Mouse (Mus musculus): Measurements from ENCODE around the gene Grb7. TPM values are rescaled to one million over a fixed set of nuclear protein-coding genes. Genes with fewer than 3 reads are reported as not detected.

Gene Grb7
- polyA plus RNA-seq, 1 experiment from 2014 or later = 5.1 TPM

GRCm38 (mm10) chr11:98487526-98488040 lies 41.4 kb downstream of the Grb7 start:
- Histone ChIP-seq H3K36me3 (no peaks in the 10 kb centered on the region), H3K27ac (no peak overlapping the region), H3K9me3 (no peaks in the 10 kb centered on the region), H3K4me2 (no peak overlapping the region), H3K27me3 (0 out of 2 replicates have a peak, but pooled peaks cover 5% of the 10 kb centered on the region), H3K4me3 (replicated peaks) (no peak overlapping the region), H3K9ac (replicated peaks) (no peak overlapping the region), H3K4me1 (replicated peaks) (0 out of 2 replicates have a peak, but pooled peaks cover 4% of the 10 kb centered on the region)
- 67% methylated on average over 5 of the region's 5 CpGs for WGBS
- ATAC-seq (ENCODE audit: insufficient number of reproducible peaks, insufficient read depth, low FRiP score, low TSS enrichment, low read depth) = no peak

GRCm38 (mm10) chr11:98488540-98489234 lies 42.5 kb downstream of the Grb7 start:
- Histone ChIP-seq H3K4me2 (no peak overlapping the region), H3K9me3 (no peaks in the 10 kb centered on the region), H3K4me3 (replicated peaks) (no peak overlapping the region), H3K9ac (replicated peaks) (no peak overlapping the region), H3K27ac (no peak overlapping the region), H3K36me3 (no peaks in the 10 kb centered on the region), H3K27me3 (0 out of 2 replicates have a peak, but pooled peaks cover 5% of the 10 kb centered on the region), H3K4me1 (replicated peaks) (peaks cover 13% of the 10 kb centered on the region; the same call in 1 of the 2 replicates)
- ATAC-seq (ENCODE audit: insufficient number of reproducible peaks, insufficient read depth, low FRiP score, low TSS enrichment, low read depth) = no peak
- 65% methylated on average over 20 of the region's 20 CpGs for WGBS

GRCm38 (mm10) chr11:98491571-98491970 lies 45.4 kb downstream of the Grb7 start:
- H3K9me3 ChIP-seq = no peaks in the 10 kb centered on the region
- no peak overlapping the region for H3K27ac ChIP-seq
- ATAC-seq (ENCODE audit: insufficient number of reproducible peaks, insufficient read depth, low FRiP score, low TSS enrichment, low read depth) = no peak
- no peak overlapping the region for H3K9ac ChIP-seq (replicated peaks)
- no peaks in the 10 kb centered on the region for H3K36me3 ChIP-seq
- 90% methylated on average over 7 of the region's 7 CpGs for WGBS
- H3K4me1 ChIP-seq (replicated peaks) = peaks cover 13% of the 10 kb centered on the region; the same call in 1 of the 2 replicates
- no peak overlapping the region for H3K4me2 ChIP-seq
- no peak overlapping the region for H3K4me3 ChIP-seq (replicated peaks)
- peaks cover 5% of the 10 kb centered on the region; the same call in 1 of the 2 replicates for H3K27me3 ChIP-seq

- no peak overlapping the region for H3K4me3 ChIP-seq (replicated peaks)
- H3K27ac ChIP-seq = no peak overlapping the region
- peaks cover 5% of the 10 kb centered on the region; the same call in 1 of the 2 replicates for H3K27me3 ChIP-seq
- ATAC-seq (ENCODE audit: insufficient number of reproducible peaks, insufficient read depth, low FRiP score, low TSS enrichment, low read depth) = no peak
- no peak overlapping the region for H3K4me2 ChIP-seq
- H3K9ac ChIP-seq (replicated peaks) = no peak overlapping the region
- 12% methylated on average over 7 of the region's 7 CpGs for whole genome bisulfite sequencing
- no peaks in the 10 kb centered on the region for H3K36me3 ChIP-seq
- no peaks in the 10 kb centered on the region for H3K9me3 ChIP-seq
- peaks cover 22% of the 10 kb centered on the region for H3K4me1 ChIP-seq (replicated peaks)
Observed at GRCm38 (mm10) chr11:98492959-98493358, 46.8 kb downstream of the Grb7 start.

- Histone ChIP-seq H3K4me3 (replicated peaks) (no peak overlapping the region), H3K9ac (replicated peaks) (no peak overlapping the region), H3K4me1 (replicated peaks) (peaks cover 26% of the 10 kb centered on the region), H3K27me3 (peaks cover 5% of the 10 kb centered on the region; the same call in 1 of the 2 replicates), H3K27ac (no peak overlapping the region), H3K36me3 (no peaks in the 10 kb centered on the region), H3K9me3 (no peaks in the 10 kb centered on the region), H3K4me2 (no peak overlapping the region)
- 70% methylated on average over 9 of the region's 9 CpGs for WGBS
- no peak for ATAC-seq (ENCODE audit: insufficient number of reproducible peaks, insufficient read depth, low FRiP score, low TSS enrichment, low read depth)
Observed at GRCm38 (mm10) chr11:98493394-98493793, 47.2 kb downstream of the Grb7 start.

- H3K36me3 ChIP-seq = no peaks in the 10 kb centered on the region
- no peak overlapping the region for H3K27ac ChIP-seq
- ATAC-seq (ENCODE audit: insufficient number of reproducible peaks, insufficient read depth, low FRiP score, low TSS enrichment, low read depth) = no peak
- H3K4me1 ChIP-seq (replicated peaks) = peaks cover 26% of the 10 kb centered on the region
- no peaks in the 10 kb centered on the region for H3K9me3 ChIP-seq
- WGBS = 89% methylated on average over 5 of the region's 5 CpGs
- H3K9ac ChIP-seq (replicated peaks) = no peak overlapping the region
- H3K27me3 ChIP-seq = peaks cover 13% of the 10 kb centered on the region; the same call in 1 of the 2 replicates
- H3K4me3 ChIP-seq (replicated peaks) = no peak overlapping the region
- no peak overlapping the region for H3K4me2 ChIP-seq
Observed at GRCm38 (mm10) chr11:98495176-98495719, 49.1 kb downstream of the Grb7 start.

GRCm38 (mm10) chr11:98497388-98498288 lies 51.4 kb downstream of the Grb7 start:
- H3K27ac ChIP-seq = 0 out of 2 replicates have a peak overlapping the region, but pooled peaks have one; percentile 13
- peaks cover 22% of the 10 kb centered on the region for H3K4me1 ChIP-seq (replicated peaks)
- 0 out of 2 replicates have a peak overlapping the region, but pooled peaks have one; percentile 1 for H3K4me3 ChIP-seq (replicated peaks)
- H3K27me3 ChIP-seq = peaks cover 27% of the 10 kb centered on the region
- ATAC-seq (ENCODE audit: insufficient number of reproducible peaks, insufficient read depth, low FRiP score, low TSS enrichment, low read depth) = no peak
- peak overlapping the region; percentile 42 for H3K4me2 ChIP-seq
- H3K9ac ChIP-seq (replicated peaks) = no peak overlapping the region; the same call in 1 of the 2 replicates
- no peaks in the 10 kb centered on the region for H3K9me3 ChIP-seq
- WGBS = 14% methylated on average over 22 of the region's 22 CpGs
- no peaks in the 10 kb centered on the region for H3K36me3 ChIP-seq

GRCm38 (mm10) chr11:98504926-98505325 lies 58.7 kb downstream of the Grb7 start:
- H3K4me1 ChIP-seq (replicated peaks) = no peaks in the 10 kb centered on the region
- 43% methylated on average over 3 of the region's 3 CpGs for WGBS
- no peak overlapping the region for H3K4me2 ChIP-seq
- H3K9ac ChIP-seq (replicated peaks) = no peak overlapping the region
- no peak overlapping the region for H3K27ac ChIP-seq
- no peaks in the 10 kb centered on the region for H3K9me3 ChIP-seq
- no peaks in the 10 kb centered on the region for H3K36me3 ChIP-seq
- peaks cover 19% of the 10 kb centered on the region for H3K27me3 ChIP-seq
- H3K4me3 ChIP-seq (replicated peaks) = no peak overlapping the region
- no peak for ATAC-seq (ENCODE audit: insufficient number of reproducible peaks, insufficient read depth, low FRiP score, low TSS enrichment, low read depth)

Other genes starting within 250 kb of the Grb7 start
- 15.1 and 17.0 TPM in 2 replicates for gene Cdk12, start 243.3 kb upstream of the Grb7 start, polyA plus RNA-seq (2016; fragmentation: Nextera tagmentation; extraction: Ambion mirVana)
- 0.09 TPM in 1 of 2 replicates, not detected in the other for gene Neurod2, start 116.7 kb upstream of the Grb7 start, polyA plus RNA-seq (2016; fragmentation: Nextera tagmentation; extraction: Ambion mirVana)
- gene Ppp1r1b, start 98.0 kb upstream of the Grb7 start, polyA plus RNA-seq (2016; fragmentation: Nextera tagmentation; extraction: Ambion mirVana) = 0.18 and 0.76 TPM in 2 replicates
- gene Stard3, start 88.0 kb upstream of the Grb7 start, polyA plus RNA-seq (2016; fragmentation: Nextera tagmentation; extraction: Ambion mirVana) = 39.9 and 41.9 TPM in 2 replicates
- 4.7 TPM in 2 replicates for gene Tcap, start 62.6 kb upstream of the Grb7 start, polyA plus RNA-seq (2016; fragmentation: Nextera tagmentation; extraction: Ambion mirVana)
- 0.37 and 0.41 TPM in 2 replicates for gene Pnmt, start 59.9 kb upstream of the Grb7 start, polyA plus RNA-seq (2016; fragmentation: Nextera tagmentation; extraction: Ambion mirVana)
- 7.9 and 9.7 TPM in 2 replicates for gene Pgap3, start 45.9 kb upstream of the Grb7 start, polyA plus RNA-seq (2016; fragmentation: Nextera tagmentation; extraction: Ambion mirVana)
- 40.8 and 45.7 TPM in 2 replicates for gene Erbb2, start 33.9 kb upstream of the Grb7 start, polyA plus RNA-seq (2016; fragmentation: Nextera tagmentation; extraction: Ambion mirVana)
- 74.4 and 79.8 TPM in 2 replicates for gene Mien1, start 7.4 kb upstream of the Grb7 start, polyA plus RNA-seq (2016; fragmentation: Nextera tagmentation; extraction: Ambion mirVana)
- 0.45 and 0.54 TPM in 2 replicates for gene Ikzf3, start 99.6 kb downstream of the Grb7 start, polyA plus RNA-seq (2016; fragmentation: Nextera tagmentation; extraction: Ambion mirVana)
- 0.65 TPM in 1 of 2 replicates, not detected in the other for gene Zpbp2, start 104.7 kb downstream of the Grb7 start, polyA plus RNA-seq (2016; fragmentation: Nextera tagmentation; extraction: Ambion mirVana)
- 58.2 and 63.1 TPM in 2 replicates for gene Ormdl3, start 141.0 kb downstream of the Grb7 start, polyA plus RNA-seq (2016; fragmentation: Nextera tagmentation; extraction: Ambion mirVana)
- not detected in 2 replicates for gene Lrrc3c, start 151.9 kb downstream of the Grb7 start, polyA plus RNA-seq (2016; fragmentation: Nextera tagmentation; extraction: Ambion mirVana)
- 1.2 and 1.3 TPM in 2 replicates for gene Gm12355, start 179.3 kb downstream of the Grb7 start, polyA plus RNA-seq (2016; fragmentation: Nextera tagmentation; extraction: Ambion mirVana)
- not detected in 2 replicates for gene Gsdma3, start 180.0 kb downstream of the Grb7 start, polyA plus RNA-seq (2016; fragmentation: Nextera tagmentation; extraction: Ambion mirVana)
- not detected in 2 replicates for gene Gsdma2, start 200.4 kb downstream of the Grb7 start, polyA plus RNA-seq (2016; fragmentation: Nextera tagmentation; extraction: Ambion mirVana)
- not detected in 2 replicates for gene Gsdma, start 218.0 kb downstream of the Grb7 start, polyA plus RNA-seq (2016; fragmentation: Nextera tagmentation; extraction: Ambion mirVana)
- 247 and 258 TPM in 2 replicates for gene Psmd3, start 236.2 kb downstream of the Grb7 start, polyA plus RNA-seq (2016; fragmentation: Nextera tagmentation; extraction: Ambion mirVana)

Measured in limb, embryonic 12.5 days (tissue).